Mouse (Mus musculus) liver, adult 2 months (tissue): ENCODE data around the gene Wwox. TPM values are rescaled to one million over a fixed set of nuclear protein-coding genes. Genes with fewer than 3 reads are reported as not detected.

Source experiments
- DNase-seq: peaks from one replicate; pipeline ENCODE4 v3.0.0-alpha.2; 2011; ENCODE audit warnings: low read depth, low spot score; ENCODE audit errors: extremely low read depth
- H3K27ac ChIP-seq: fragments of 200-500 bp; replicated peaks from 2 replicates; pipeline ENCODE4 v1.5.1; 2012; ENCODE audit warnings: low read depth, mild to moderate bottlenecking, control low read depth, inconsistent platforms, low read length; ENCODE audit not compliant: insufficient read depth
- H3K27me3 ChIP-seq: fragments of 200-500 bp; 2 replicates; pipeline ENCODE4 v1.6.1; 2012; ENCODE audit warnings: mild to moderate bottlenecking, moderate library complexity, low read length, inconsistent platforms; ENCODE audit not compliant: control insufficient read depth, insufficient read depth
- H3K36me3 ChIP-seq: fragments of 200-500 bp; 2 replicates; pipeline ENCODE4 v1.6.1; 2012; ENCODE audit warnings: low read length, inconsistent platforms; ENCODE audit not compliant: control insufficient read depth, insufficient read depth
- H3K4me1 ChIP-seq: fragments of 200-500 bp; 2 replicates; pipeline ENCODE4 v1.6.1; 2011; ENCODE audit warnings: low read length; ENCODE audit not compliant: control insufficient read depth, insufficient read depth
- H3K4me3 ChIP-seq: fragments of 200-500 bp; 2 replicates; pipeline ENCODE4 v1.5.1; 2011; ENCODE audit warnings: low read depth, mild to moderate bottlenecking, control low read depth, low read length, moderate library complexity; ENCODE audit not compliant: insufficient read depth
- H3K79me2 ChIP-seq: fragments of 200-500 bp; 2 replicates; pipeline ENCODE4 v1.6.1; 2012; ENCODE audit warnings: inconsistent platforms, mild to moderate bottlenecking, low read length, moderate library complexity; ENCODE audit not compliant: control insufficient read depth, insufficient read depth
- H3K9ac ChIP-seq: fragments of 200-500 bp; 2 replicates; pipeline ENCODE4 v1.6.1; 2012; ENCODE audit warnings: low read depth, mild to moderate bottlenecking, control low read depth, inconsistent platforms, low read length
- CTCF ChIP-seq: fragments of 200-500 bp; IDR thresholded peaks from 2 replicates; pipeline ENCODE4 v1.5.1; 2011; ENCODE audit warnings: low read depth, low read length, control low read depth
- POLR2A ChIP-seq: fragments of 200-500 bp; IDR thresholded peaks from 2 replicates; pipeline ENCODE4 v1.6.1; 2011; ENCODE audit warnings: low read length, control low read depth; ENCODE audit not compliant: insufficient read depth; ENCODE audit errors: extremely low read depth
- WGBS: fragments of 180-500 bp; shearing (Covaris S2); methylation state at CpG from one replicate; pipeline ENCODE4 v1.1.7; 2018; 5-methylcytosine and 5-hydroxymethylcytosine counted together
- polyA plus RNA-seq: library from polyadenylated mRNA; depleted of rRNA; stranded (reverse); fragments of >200 nt; gene quantifications from 2 replicates; pipeline ENCODE4 v1.2.3, GENCODE M21; 2012
- total RNA-seq: library from RNA; depleted of rRNA; stranded (reverse); fragments of >200 nt; gene quantifications from 2 replicates; pipeline ENCODE4 v1.2.3, GENCODE M21; 2014

Wwox gene
- total and polyA plus RNA-seq, 2 experiments: 7.2 to 10.0 TPM

- H3K36me3 ChIP-seq: no peaks in the 10 kb centered on the region
- H3K4me1 ChIP-seq: peaks cover 18% of the 10 kb centered on the region
- H3K27ac ChIP-seq: no peak overlapping the region
- 76% methylated on average over 6 of the region's 6 CpGs for WGBS
- H3K79me2 ChIP-seq: no peaks in the 10 kb centered on the region
- no peaks in the 10 kb centered on the region for H3K27me3 ChIP-seq
- DNase-seq: no peak
- no peak overlapping the region for H3K9ac ChIP-seq
- TF ChIP-seq CTCF (no peak), POLR2A (no peak)
- H3K4me3 ChIP-seq: no peak overlapping the region
These were observed 334.9 kb downstream of the Wwox start for GRCm38 (mm10) chr8:114774415-114774775.

DNA sequence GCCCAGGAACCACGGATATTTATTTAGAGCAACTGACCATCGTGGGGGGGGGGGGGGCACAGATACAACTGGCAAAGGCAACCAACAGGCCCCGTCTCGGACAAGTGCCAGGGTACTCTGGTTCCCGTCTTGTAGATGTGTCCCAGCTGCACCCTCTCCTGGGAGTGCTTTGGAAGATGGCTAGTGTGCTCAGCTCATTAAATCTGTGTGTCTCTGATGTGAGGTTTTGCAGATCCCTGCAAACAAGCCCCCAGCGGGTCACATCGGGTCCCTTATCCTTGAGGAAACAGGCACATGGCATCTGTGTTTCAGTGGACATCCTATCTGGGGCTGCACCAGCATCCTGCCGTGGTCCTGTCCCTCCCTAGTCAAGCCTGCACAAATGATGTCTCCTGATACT lies 336.1 kb downstream of the Wwox start:
- H3K79me2 ChIP-seq: no peaks in the 10 kb centered on the region
- no peaks in the 10 kb centered on the region for H3K27me3 ChIP-seq
- TF ChIP-seq POLR2A: no peak
- no peak for TF ChIP-seq CTCF
- H3K9ac ChIP-seq: no peak overlapping the region
- H3K36me3 ChIP-seq: no peaks in the 10 kb centered on the region
- no peak for DNase-seq
- 87% methylated on average over 8 of the region's 8 CpGs for WGBS
- no peak overlapping the region for H3K4me3 ChIP-seq
- peaks cover 18% of the 10 kb centered on the region for H3K4me1 ChIP-seq
- no peak overlapping the region for H3K27ac ChIP-seq

DNA sequence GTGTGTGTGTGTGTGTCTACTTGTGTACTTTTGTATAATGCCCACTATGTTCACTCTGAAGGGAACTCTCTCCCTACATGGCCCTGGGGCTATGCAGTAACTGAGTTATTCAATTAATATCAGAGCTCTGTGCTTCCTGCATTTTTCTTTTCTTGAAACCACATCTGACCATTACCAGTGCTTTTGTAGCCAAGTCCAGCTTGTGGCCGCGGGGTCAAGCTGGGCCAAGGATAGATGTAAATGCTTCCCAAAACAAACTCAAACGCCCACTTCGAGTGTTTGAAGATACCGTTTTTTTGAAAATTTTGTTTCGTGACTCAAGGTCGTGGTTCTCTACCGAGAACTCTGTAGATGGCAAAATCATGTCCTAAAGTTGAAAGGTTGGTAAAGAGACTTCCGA lies 337.2 kb downstream of the Wwox start:
- Histone ChIP-seq H3K4me1 (peaks cover 18% of the 10 kb centered on the region), H3K27ac (no peak overlapping the region), H3K9ac (no peak overlapping the region), H3K79me2 (no peaks in the 10 kb centered on the region), H3K27me3 (no peaks in the 10 kb centered on the region), H3K4me3 (no peak overlapping the region), H3K36me3 (no peaks in the 10 kb centered on the region)
- peak; percentile 45 for DNase-seq
- TF ChIP-seq POLR2A (no peak), CTCF (no peak)
- 41% methylated on average over 9 of the region's 9 CpGs for WGBS

DNA sequence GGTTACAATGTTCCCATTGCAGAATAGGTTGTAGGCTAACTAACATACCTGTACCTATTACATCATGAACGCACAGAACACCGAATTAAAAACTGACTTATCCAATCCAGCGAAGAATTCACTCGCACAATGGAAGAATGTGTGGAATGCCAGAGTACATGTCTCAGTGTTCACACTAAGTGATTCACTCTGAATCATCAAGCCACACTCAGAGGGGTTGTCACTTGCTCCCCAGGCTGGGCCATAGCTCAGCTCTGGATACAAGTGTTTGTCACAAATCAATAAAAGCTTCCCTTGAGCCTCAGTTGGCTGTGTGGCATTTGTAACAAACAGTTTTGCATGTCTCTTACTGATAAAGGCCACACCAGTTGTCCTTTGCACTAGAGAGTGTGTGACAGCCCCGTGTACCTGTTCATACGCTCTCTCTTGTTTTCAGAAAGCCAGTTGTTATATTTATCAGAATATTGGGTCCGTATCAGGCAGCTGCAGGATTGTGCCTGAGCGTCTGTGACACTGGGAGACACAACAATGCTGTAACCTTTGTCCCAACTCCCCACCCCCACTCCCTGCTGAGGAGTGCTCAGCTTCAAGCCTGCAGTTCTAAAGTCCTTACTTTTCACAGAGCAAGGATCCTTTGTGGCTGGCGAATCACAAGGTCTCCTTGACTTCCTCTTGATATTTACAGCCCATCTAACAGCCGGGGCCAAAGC lies 338.0 kb downstream of the Wwox start:
- peak; percentile 63 for DNase-seq
- Histone ChIP-seq H3K4me3 (no peak overlapping the region), H3K79me2 (no peaks in the 10 kb centered on the region), H3K27me3 (no peaks in the 10 kb centered on the region), H3K36me3 (no peaks in the 10 kb centered on the region), H3K9ac (no peak overlapping the region), H3K4me1 (peaks cover 17% of the 10 kb centered on the region), H3K27ac (no peak overlapping the region)
- WGBS: 52% methylated on average over 10 of the region's 10 CpGs
- TF ChIP-seq CTCF: no peak
- TF ChIP-seq POLR2A: no peak

- no peak for TF ChIP-seq POLR2A
- Histone ChIP-seq H3K79me2 (no peaks in the 10 kb centered on the region), H3K9ac (no peak overlapping the region), H3K4me3 (no peak overlapping the region), H3K4me1 (peaks cover 9% of the 10 kb centered on the region; the same call in 1 of the 2 replicates), H3K36me3 (no peaks in the 10 kb centered on the region), H3K27me3 (no peaks in the 10 kb centered on the region), H3K27ac (no peak overlapping the region)
- 96% methylated on average over 9 of the region's 9 CpGs for WGBS
- no peak for DNase-seq
These were observed 339.5 kb downstream of the Wwox start for GRCm38 (mm10) chr8:114779002-114779401.

DNA sequence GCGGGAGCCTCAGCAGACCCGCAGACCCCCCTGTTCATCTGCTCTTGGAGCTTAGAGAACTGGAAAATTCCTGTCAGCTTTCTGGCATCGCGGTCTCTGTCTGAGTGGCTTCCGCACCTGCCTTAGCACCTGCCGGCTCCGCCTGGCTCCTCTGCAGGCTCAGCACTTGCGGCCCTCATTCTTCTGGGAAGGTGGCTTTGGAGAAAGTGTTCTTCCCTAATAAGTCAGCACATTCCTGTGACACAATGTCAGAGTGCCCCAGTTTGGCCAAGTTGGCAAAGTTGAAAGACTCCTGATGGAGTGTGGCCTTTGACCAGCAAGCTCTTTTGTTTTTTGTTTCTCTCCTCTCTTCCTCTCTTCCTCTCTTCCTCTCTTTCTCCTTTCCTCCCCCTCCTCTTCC lies 343.9 kb downstream of the Wwox start:
- no peak overlapping the region for H3K4me3 ChIP-seq
- TF ChIP-seq CTCF (no peak), POLR2A (no peak)
- H3K27ac ChIP-seq: no peak overlapping the region
- peak; percentile 26 for DNase-seq
- H3K36me3 ChIP-seq: no peaks in the 10 kb centered on the region
- H3K27me3 ChIP-seq: no peaks in the 10 kb centered on the region
- no peaks in the 10 kb centered on the region for H3K79me2 ChIP-seq
- H3K4me1 ChIP-seq: no peaks in the 10 kb centered on the region
- 91% methylated on average over 8 of the region's 8 CpGs for WGBS
- no peak overlapping the region for H3K9ac ChIP-seq
